Mouse (Mus musculus) stomach, embryonic 15.5 days (tissue): Measurements from ENCODE around the gene Msrb3. TPM values are rescaled to one million over a fixed set of nuclear protein-coding genes. Genes with fewer than 3 reads are reported as not detected.
A peak's percentile ranks its signal among the peaks of the same experiment; 100 is the strongest.

Experiments used
- ATAC-seq: fragments of 200-750 bp; cut with Nextera tagmentation; 2 replicates; pipeline ENCODE4 v1.8.0; 2017; ENCODE audit warnings: low read depth, moderate number of reproducible peaks, moderate TSS enrichment; ENCODE audit not compliant: insufficient read depth, low FRiP score
- H3K27ac ChIP-seq: fragments of 300-500 bp; sonication (generic); 2 replicates; pipeline ENCODE4 v1.5.1; 2015; ENCODE audit warnings: mild to moderate bottlenecking, inconsistent platforms
- H3K27me3 ChIP-seq: fragments of 300-500 bp; sonication (generic); replicated peaks from 2 replicates; pipeline ENCODE4 v1.6.1; 2015; ENCODE audit warnings: inconsistent platforms
- H3K36me3 ChIP-seq: fragments of 300-500 bp; sonication (generic); 2 replicates; pipeline ENCODE4 v1.6.1; 2015; ENCODE audit warnings: inconsistent platforms
- H3K4me1 ChIP-seq: fragments of 300-500 bp; sonication (generic); 2 replicates; pipeline ENCODE4 v1.6.1; 2015; ENCODE audit warnings: inconsistent platforms
- H3K4me2 ChIP-seq: fragments of 300-500 bp; sonication (generic); 2 replicates; pipeline ENCODE4 v1.6.1; 2015; ENCODE audit warnings: mild to moderate bottlenecking, inconsistent platforms
- H3K4me3 ChIP-seq: fragments of 300-500 bp; sonication (generic); replicated peaks from 2 replicates; pipeline ENCODE4 v1.5.1; 2015; ENCODE audit warnings: inconsistent platforms
- H3K9ac ChIP-seq: fragments of 300-500 bp; sonication (generic); 2 replicates; pipeline ENCODE4 v1.6.1; 2015; ENCODE audit warnings: inconsistent platforms
- H3K9me3 ChIP-seq: fragments of 300-500 bp; sonication (generic); 2 replicates; pipeline ENCODE4 v1.6.1; 2016; ENCODE audit warnings: inconsistent platforms
- WGBS: fragments of 180-500 bp; shearing (Covaris S2); methylation state at CpG from one replicate; pipeline ENCODE4 v1.1.7; 2015; 5-methylcytosine and 5-hydroxymethylcytosine counted together
- polyA plus RNA-seq: library from polyadenylated mRNA; unstranded; fragments of >200 nt; fragmentation: Nextera tagmentation; extraction: Ambion mirVana; gene quantifications from 2 replicates; pipeline ENCODE4 v1.2.1, GENCODE M21; 2015

Msrb3 gene
- polyA plus RNA-seq, 1 experiment from 2014 or later, result 18.2 TPM

GRCm38 (mm10) chr10:120826381-120826780, 72.5 kb downstream of the Msrb3 start:
- no peaks in the 10 kb centered on the region for H3K27me3 ChIP-seq
- H3K4me2 ChIP-seq, result no peak overlapping the region
- ATAC-seq, result no peak
- H3K36me3 ChIP-seq, result no peaks in the 10 kb centered on the region
- no peak overlapping the region for H3K4me3 ChIP-seq
- no peak overlapping the region for H3K27ac ChIP-seq
- 74% methylated on average over 7 of the region's 7 CpGs for WGBS
- H3K9ac ChIP-seq, result no peak overlapping the region
- H3K4me1 ChIP-seq, result peaks cover 5% of the 10 kb centered on the region; the same call in 1 of the 2 replicates
- H3K9me3 ChIP-seq, result no peaks in the 10 kb centered on the region

GRCm38 (mm10) chr10:120825594-120825993, 73.3 kb downstream of the Msrb3 start:
- Histone ChIP-seq H3K4me1 (peaks cover 8% of the 10 kb centered on the region; the same call in 1 of the 2 replicates), H3K9ac (no peak overlapping the region), H3K36me3 (no peaks in the 10 kb centered on the region), H3K4me2 (no peak overlapping the region), H3K9me3 (no peaks in the 10 kb centered on the region), H3K27me3 (no peaks in the 10 kb centered on the region), H3K4me3 (no peak overlapping the region), H3K27ac (no peak overlapping the region)
- ATAC-seq, result no peak
- 67% methylated on average over 11 of the region's 11 CpGs for WGBS

GRCm38 (mm10) chr10:120821491-120822358, 77.2 kb downstream of the Msrb3 start:
- H3K4me2 ChIP-seq, result peak overlapping the region; percentile 29
- WGBS, result 14% methylated on average over 20 of the region's 20 CpGs
- ATAC-seq, result peak; percentile 89
- H3K36me3 ChIP-seq, result no peaks in the 10 kb centered on the region
- no peaks in the 10 kb centered on the region for H3K27me3 ChIP-seq
- H3K4me3 ChIP-seq, result no peak overlapping the region; the same call in 1 of the 2 replicates
- no peaks in the 10 kb centered on the region for H3K9me3 ChIP-seq
- 0 out of 2 replicates have a peak, but pooled peaks cover 8% of the 10 kb centered on the region for H3K4me1 ChIP-seq
- peak overlapping the region; percentile 53 for H3K27ac ChIP-seq
- no peak overlapping the region for H3K9ac ChIP-seq

GRCm38 (mm10) chr10:120820781-120821300, 78.1 kb downstream of the Msrb3 start:
- Histone ChIP-seq H3K9ac (no peak overlapping the region), H3K36me3 (no peaks in the 10 kb centered on the region), H3K4me1 (0 out of 2 replicates have a peak, but pooled peaks cover 8% of the 10 kb centered on the region), H3K27ac (peak overlapping the region; percentile 51; the same call in 1 of the 2 replicates), H3K4me2 (no peak overlapping the region), H3K27me3 (no peaks in the 10 kb centered on the region), H3K4me3 (no peak overlapping the region), H3K9me3 (no peaks in the 10 kb centered on the region)
- no peak for ATAC-seq
- 51% methylated on average over 12 of the region's 12 CpGs for WGBS

- no peak overlapping the region for H3K9ac ChIP-seq
- no peaks in the 10 kb centered on the region for H3K27me3 ChIP-seq
- H3K27ac ChIP-seq, result no peak overlapping the region
- H3K36me3 ChIP-seq, result no peaks in the 10 kb centered on the region
- no peak overlapping the region for H3K4me2 ChIP-seq
- ATAC-seq, result no peak
- 65% methylated on average over 5 of the region's 5 CpGs for WGBS
- no peaks in the 10 kb centered on the region for H3K9me3 ChIP-seq
- peaks cover 14% of the 10 kb centered on the region; the same call in 1 of the 2 replicates for H3K4me1 ChIP-seq
- H3K4me3 ChIP-seq, result no peak overlapping the region
Measured at GRCm38 (mm10) chr10:120815290-120815689, 83.6 kb downstream of the Msrb3 start.

- 16% methylated on average over 24 of the region's 24 CpGs for WGBS
- H3K36me3 ChIP-seq, result no peaks in the 10 kb centered on the region
- H3K4me3 ChIP-seq, result peak overlapping the region; percentile 19
- H3K4me2 ChIP-seq, result peak overlapping the region; percentile 55
- no peaks in the 10 kb centered on the region for H3K27me3 ChIP-seq
- ATAC-seq, result 0 out of 2 replicates have a peak, but pooled peaks have one; percentile 25
- no peaks in the 10 kb centered on the region for H3K9me3 ChIP-seq
- peak overlapping the region; percentile 84 for H3K27ac ChIP-seq
- H3K4me1 ChIP-seq, result peaks cover 17% of the 10 kb centered on the region; the same call in 1 of the 2 replicates
- no peak overlapping the region; the same call in 1 of the 2 replicates for H3K9ac ChIP-seq
Measured at GRCm38 (mm10) chr10:120811796-120812443, 87.0 kb downstream of the Msrb3 start.

GRCm38 (mm10) chr10:120810832-120811571, 87.9 kb downstream of the Msrb3 start:
- Histone ChIP-seq H3K4me1 (peaks cover 17% of the 10 kb centered on the region; the same call in 1 of the 2 replicates), H3K4me2 (peak overlapping the region; percentile 55), H3K9ac (no peak overlapping the region; the same call in 1 of the 2 replicates), H3K36me3 (no peaks in the 10 kb centered on the region), H3K4me3 (no peak overlapping the region; the same call in 1 of the 2 replicates), H3K27ac (peak overlapping the region; percentile 84), H3K9me3 (no peaks in the 10 kb centered on the region), H3K27me3 (no peaks in the 10 kb centered on the region)
- WGBS, result 39% methylated on average over 4 of the region's 4 CpGs
- peak; percentile 52; the same call in 1 of the 2 replicates for ATAC-seq

GRCm38 (mm10) chr10:120810053-120810696, 88.7 kb downstream of the Msrb3 start:
- no peak for ATAC-seq
- peak overlapping the region; percentile 84 for H3K27ac ChIP-seq
- no peaks in the 10 kb centered on the region for H3K9me3 ChIP-seq
- H3K4me3 ChIP-seq, result no peak overlapping the region
- H3K4me1 ChIP-seq, result peaks cover 17% of the 10 kb centered on the region; the same call in 1 of the 2 replicates
- H3K9ac ChIP-seq, result no peak overlapping the region
- H3K27me3 ChIP-seq, result no peaks in the 10 kb centered on the region
- H3K36me3 ChIP-seq, result no peaks in the 10 kb centered on the region
- WGBS, result 28% methylated on average over 14 of the region's 14 CpGs
- no peak overlapping the region for H3K4me2 ChIP-seq

- no peaks in the 10 kb centered on the region for H3K9me3 ChIP-seq
- ATAC-seq, result no peak
- H3K36me3 ChIP-seq, result no peaks in the 10 kb centered on the region
- 92% methylated on average over 4 of the region's 4 CpGs for WGBS
- H3K9ac ChIP-seq, result no peak overlapping the region
- H3K27ac ChIP-seq, result no peak overlapping the region
- H3K4me2 ChIP-seq, result no peak overlapping the region
- H3K4me1 ChIP-seq, result peaks cover 17% of the 10 kb centered on the region; the same call in 1 of the 2 replicates
- H3K27me3 ChIP-seq, result no peaks in the 10 kb centered on the region
- H3K4me3 ChIP-seq, result no peak overlapping the region
Measured at GRCm38 (mm10) chr10:120808167-120808566, 90.7 kb downstream of the Msrb3 start.

- H3K4me3 ChIP-seq, result no peak overlapping the region
- H3K27ac ChIP-seq, result 0 out of 2 replicates have a peak overlapping the region, but pooled peaks have one; percentile 54
- no peaks in the 10 kb centered on the region for H3K27me3 ChIP-seq
- no peak for ATAC-seq
- no peaks in the 10 kb centered on the region for H3K9me3 ChIP-seq
- H3K9ac ChIP-seq, result no peak overlapping the region
- WGBS, result 10% methylated on average over 6 of the region's 6 CpGs
- peak overlapping the region; percentile 38 for H3K4me2 ChIP-seq
- peaks cover 11% of the 10 kb centered on the region; the same call in 1 of the 2 replicates for H3K4me1 ChIP-seq
- no peaks in the 10 kb centered on the region for H3K36me3 ChIP-seq
Measured at GRCm38 (mm10) chr10:120801127-120801526, 97.8 kb downstream of the Msrb3 start.

GRCm38 (mm10) chr10:120799479-120799878, 99.4 kb downstream of the Msrb3 start:
- no peak overlapping the region for H3K9ac ChIP-seq
- no peaks in the 10 kb centered on the region for H3K36me3 ChIP-seq
- WGBS, result 74% methylated on average over 6 of the region's 6 CpGs
- H3K9me3 ChIP-seq, result no peaks in the 10 kb centered on the region
- H3K4me3 ChIP-seq, result no peak overlapping the region
- no peaks in the 10 kb centered on the region for H3K27me3 ChIP-seq
- peaks cover 14% of the 10 kb centered on the region; the same call in 1 of the 2 replicates for H3K4me1 ChIP-seq
- H3K4me2 ChIP-seq, result no peak overlapping the region
- no peak for ATAC-seq
- H3K27ac ChIP-seq, result no peak overlapping the region
